Mouse (Mus musculus): Measurements from ENCODE around the gene Scgb3a1.

Scgb3a1 gene

GRCm38 (mm10) chr11:49658065-49658464 lies 5.3 kb upstream of the Scgb3a1 start:
- in situ Hi-C loops (cut with MboI; ENCODE audit: unreplicated experiment in 2 of 2), result loop anchor here (5.0 kb wide), 1 partner anchor 299 kb away; no protein-coding TSS in a partner anchor

- in situ Hi-C loops (cut with MboI; ENCODE audit: unreplicated experiment in 2 of 2), result loop anchor here (5.0 kb wide), 1 partner anchor 298 kb away; no protein-coding TSS in a partner anchor
Observed at GRCm38 (mm10) chr11:49658791-49659469, 4.5 kb upstream of the Scgb3a1 start.

GRCm38 (mm10) chr11:49659470-49659799 lies 4.0 kb upstream of the Scgb3a1 start:
- in situ Hi-C loops (cut with MboI; ENCODE audit: unreplicated experiment in 2 of 2), result loop anchor here (5.0 kb wide), 1 partner anchor 298 kb away; no protein-coding TSS in a partner anchor

GRCm38 (mm10) chr11:49662292-49662780 lies 1.1 kb upstream of the Scgb3a1 start:
- in situ Hi-C loops (cut with MboI; ENCODE audit: unreplicated experiment in 2 of 2), result no loop called here

- in situ Hi-C loops (cut with MboI; ENCODE audit: unreplicated experiment in 2 of 2), result no loop called here
Observed at GRCm38 (mm10) chr11:49664262-49665140, 1.1 kb downstream of the Scgb3a1 start.

GRCm38 (mm10) chr11:49665462-49665861 lies 2.1 kb downstream of the Scgb3a1 start:
- in situ Hi-C loops (cut with MboI; ENCODE audit: unreplicated experiment in 2 of 2), result no loop called here

GRCm38 (mm10) chr11:49673433-49673832 lies 10.0 kb downstream of the Scgb3a1 start:
- in situ Hi-C loops (cut with MboI; ENCODE audit: unreplicated experiment in 2 of 2), result no loop called here

GRCm38 (mm10) chr11:49684237-49684973 lies 21.0 kb downstream of the Scgb3a1 start:
- in situ Hi-C loops (cut with MboI; ENCODE audit: unreplicated experiment in 2 of 2), result loop anchor here in 1 of 2 experiments (25.0 kb wide), 2 partner anchors 703 to 1578 kb away; partner anchors contain the start of genes BC049762, Clk4 and Hnrnph1

- in situ Hi-C loops (cut with MboI; ENCODE audit: unreplicated experiment in 2 of 2), result loop anchor here in 1 of 2 experiments (25.0 kb wide), 2 partner anchors 692 to 1567 kb away; partner anchors contain the start of genes BC049762, Clk4 and Hnrnph1
Observed at GRCm38 (mm10) chr11:49695013-49695412, 31.6 kb downstream of the Scgb3a1 start.

- in situ Hi-C loops (cut with MboI; ENCODE audit: unreplicated experiment in 2 of 2), result loop anchor here in 1 of 2 experiments (25.0 kb wide), 2 partner anchors 692 to 1567 kb away; partner anchors contain the start of genes BC049762, Clk4 and Hnrnph1
Observed at GRCm38 (mm10) chr11:49695695-49696094, 32.3 kb downstream of the Scgb3a1 start.

GRCm38 (mm10) chr11:49696472-49696871 lies 33.1 kb downstream of the Scgb3a1 start:
- in situ Hi-C loops (cut with MboI; ENCODE audit: unreplicated experiment in 2 of 2), result loop anchor here in 1 of 2 experiments (25.0 kb wide), 2 partner anchors 691 to 1566 kb away; partner anchors contain the start of genes BC049762, Clk4 and Hnrnph1

GRCm38 (mm10) chr11:49697779-49698178 lies 34.4 kb downstream of the Scgb3a1 start:
- in situ Hi-C loops (cut with MboI; ENCODE audit: unreplicated experiment in 2 of 2), result loop anchor here in 1 of 2 experiments (25.0 kb wide), 2 partner anchors 690 to 1565 kb away; partner anchors contain the start of genes BC049762, Clk4 and Hnrnph1

- in situ Hi-C loops (cut with MboI; ENCODE audit: unreplicated experiment in 2 of 2), result loop anchor here in 1 of 2 experiments (25.0 kb wide), 2 partner anchors 688 to 1563 kb away; partner anchors contain the start of genes BC049762, Clk4 and Hnrnph1
Observed at GRCm38 (mm10) chr11:49699079-49699478, 35.7 kb downstream of the Scgb3a1 start.

GRCm38 (mm10) chr11:49702014-49702413 lies 38.6 kb downstream of the Scgb3a1 start:
- in situ Hi-C loops (cut with MboI; ENCODE audit: unreplicated experiment in 2 of 2), result loop anchor here in 1 of 2 experiments (25.0 kb wide), 2 partner anchors 435 to 915 kb away; partner anchors contain the start of gene Tbc1d9b

- in situ Hi-C loops (cut with MboI; ENCODE audit: unreplicated experiment in 2 of 2), result loop anchor here in 1 of 2 experiments (25.0 kb wide), 2 partner anchors 432 to 918 kb away; partner anchors contain the start of gene Tbc1d9b
Observed at GRCm38 (mm10) chr11:49704804-49705203, 41.4 kb downstream of the Scgb3a1 start.

GRCm38 (mm10) chr11:49707834-49708233 lies 44.4 kb downstream of the Scgb3a1 start:
- in situ Hi-C loops (cut with MboI; ENCODE audit: unreplicated experiment in 2 of 2), result loop anchor here in 1 of 2 experiments (25.0 kb wide), 2 partner anchors 429 to 921 kb away; partner anchors contain the start of gene Tbc1d9b

GRCm38 (mm10) chr11:49710664-49711063 lies 47.3 kb downstream of the Scgb3a1 start:
- in situ Hi-C loops (cut with MboI; ENCODE audit: unreplicated experiment in 2 of 2), result loop anchor here in 1 of 2 experiments (25.0 kb wide), 2 partner anchors 427 to 923 kb away; partner anchors contain the start of gene Tbc1d9b

- in situ Hi-C loops (cut with MboI; ENCODE audit: unreplicated experiment in 2 of 2), result loop anchor here in 1 of 2 experiments (25.0 kb wide), 2 partner anchors 425 to 925 kb away; partner anchors contain the start of gene Tbc1d9b
Observed at GRCm38 (mm10) chr11:49711981-49712554, 48.7 kb downstream of the Scgb3a1 start.

Data from v-Abl transformed pro-B cells (cell line).